Mouse (Mus musculus): ENCODE measurements around the gene Gab1. TPM values are rescaled to one million over a fixed set of nuclear protein-coding genes. Genes with fewer than 3 reads are reported as not detected.
"Not testable (repeated sequence)": the region's sequence is repeated elsewhere in the genome, so short reads cannot be mapped to it uniquely, and the experiment has no call there.

The Gab1 gene
- polyA plus RNA-seq, 1 experiment from 2014 or later: 13.1 TPM

- Histone ChIP-seq H3K36me3 (no peaks in the 10 kb centered on the region), H3K9ac (no peak overlapping the region), H3K4me2 (no peak overlapping the region), H3K4me1 (peaks cover 6% of the 10 kb centered on the region; the same call in 1 of the 2 replicates), H3K4me3 (no peak overlapping the region), H3K27me3 (replicated peaks) (no peaks in the 10 kb centered on the region), H3K27ac (no peak overlapping the region), H3K9me3 (replicated peaks) (no peaks in the 10 kb centered on the region)
- 0 out of 2 replicates have a peak, but pooled peaks have one; percentile 54 for ATAC-seq
- 29% methylated on average over 9 of the region's 9 CpGs for WGBS (ENCODE audit: insufficient replicate concordance)
Observed at GRCm38 (mm10) chr8:80753017-80753715, 127.2 kb downstream of the Gab1 start.

- Histone ChIP-seq H3K27ac (no peak overlapping the region), H3K27me3 (replicated peaks) (no peaks in the 10 kb centered on the region), H3K4me3 (no peak overlapping the region), H3K36me3 (no peaks in the 10 kb centered on the region), H3K9me3 (replicated peaks) (no peaks in the 10 kb centered on the region), H3K4me1 (peaks cover 6% of the 10 kb centered on the region; the same call in 1 of the 2 replicates), H3K9ac (no peak overlapping the region), H3K4me2 (no peak overlapping the region)
- WGBS (ENCODE audit: insufficient replicate concordance): 39% methylated on average over 7 of the region's 7 CpGs
- ATAC-seq: no peak
Observed at GRCm38 (mm10) chr8:80752429-80752828, 127.9 kb downstream of the Gab1 start.

DNA sequence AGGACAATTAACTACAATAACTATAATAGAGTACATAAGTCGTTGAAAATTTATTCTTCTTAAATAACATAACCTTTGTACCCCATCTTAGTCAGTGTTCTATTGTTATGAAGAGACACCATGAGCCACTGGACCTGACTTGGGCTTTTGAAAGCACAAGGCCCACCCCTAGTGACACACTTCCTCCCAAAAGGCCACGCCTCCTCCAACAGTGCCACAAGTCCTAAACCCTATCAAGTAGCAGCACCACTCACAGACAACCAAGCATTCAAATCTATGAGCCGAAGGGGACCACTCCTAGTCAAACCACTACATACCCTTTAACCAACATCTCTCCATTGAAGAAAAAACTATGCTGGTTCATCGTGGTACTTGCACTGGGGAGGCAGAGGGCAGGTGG lies 131.2 kb downstream of the Gab1 start:
- peak; percentile 30; the same call in 1 of the 2 replicates for ATAC-seq
- H3K36me3 ChIP-seq: no peaks in the 10 kb centered on the region
- no peaks in the 10 kb centered on the region for H3K27me3 ChIP-seq (replicated peaks)
- H3K4me3 ChIP-seq: no peak overlapping the region
- H3K9me3 ChIP-seq (replicated peaks): no peaks in the 10 kb centered on the region
- 63% methylated on average over 4 of the region's 4 CpGs for WGBS (ENCODE audit: insufficient replicate concordance)
- no peak overlapping the region for H3K27ac ChIP-seq
- H3K4me2 ChIP-seq: no peak overlapping the region
- peaks cover 6% of the 10 kb centered on the region; the same call in 1 of the 2 replicates for H3K4me1 ChIP-seq
- no peak overlapping the region for H3K9ac ChIP-seq

GRCm38 (mm10) chr8:80739932-80740331 lies 140.4 kb downstream of the Gab1 start:
- WGBS (ENCODE audit: insufficient replicate concordance): 11% methylated on average over 14 of the region's 14 CpGs
- H3K9ac ChIP-seq: peak overlapping the region; percentile 80
- peaks cover 26% of the 10 kb centered on the region for H3K4me1 ChIP-seq
- H3K4me3 ChIP-seq: peak overlapping the region; percentile 89
- ATAC-seq: peak; percentile 59
- peak overlapping the region; percentile 85 for H3K4me2 ChIP-seq
- peaks cover 13% of the 10 kb centered on the region for H3K36me3 ChIP-seq
- H3K9me3 ChIP-seq (replicated peaks): no peaks in the 10 kb centered on the region
- no peaks in the 10 kb centered on the region for H3K27me3 ChIP-seq (replicated peaks)
- H3K27ac ChIP-seq: peak overlapping the region; percentile 96

DNA sequence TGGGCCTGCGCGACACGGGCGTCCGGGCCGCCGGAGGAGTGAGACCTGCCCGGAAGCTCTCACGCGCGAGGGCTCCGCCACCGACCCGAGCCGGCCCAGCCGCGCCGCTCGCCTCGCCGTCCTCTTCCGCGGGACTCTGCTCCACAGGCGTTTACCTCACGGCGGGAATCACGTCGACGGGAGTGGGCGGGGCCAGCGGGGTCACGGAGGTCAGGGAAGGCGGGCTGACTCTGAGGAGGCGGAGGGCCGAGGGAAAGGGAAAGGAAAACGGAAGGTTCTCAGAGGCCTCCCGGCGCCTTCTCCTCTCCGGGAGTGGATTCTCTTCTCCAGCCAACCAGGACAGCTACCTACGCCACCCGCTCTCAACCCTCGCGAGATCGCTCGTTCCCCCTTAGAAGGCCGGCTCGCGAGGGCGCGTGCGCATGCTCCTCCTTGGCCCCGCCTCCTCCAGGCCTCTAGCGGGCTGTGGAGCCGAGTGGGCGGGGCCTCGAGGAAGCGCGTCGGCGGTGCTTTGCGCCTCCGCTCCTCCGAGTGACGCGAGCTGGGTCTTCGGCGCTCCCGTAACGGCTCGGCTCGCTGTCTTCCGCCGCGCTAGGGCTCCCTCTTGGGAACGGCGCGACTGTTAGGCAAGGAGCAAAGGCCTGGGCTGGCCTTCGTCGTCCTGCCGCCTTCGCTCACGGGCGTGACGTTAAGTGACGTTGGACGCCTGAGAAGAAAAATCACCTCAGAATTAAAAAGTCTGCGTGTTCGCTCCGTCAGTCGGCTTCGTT lies 141.0 kb downstream of the Gab1 start, which contains the start of gene Smarca5:
Smarca5 (minus strand) TSS at position 343 of the 770 bp plus-strand sequence.
- H3K27ac ChIP-seq: peak within 1 kb of the TSS; percentile 96
- ATAC-seq: peak; percentile 98
- peak within 1 kb of the TSS; percentile 98 for H3K9ac ChIP-seq
- H3K27me3 ChIP-seq (replicated peaks); H3K9me3 ChIP-seq (replicated peaks): not testable (repeated sequence)
- peaks cover 19% of the 10 kb centered on the region for H3K36me3 ChIP-seq
- peaks cover 26% of the 10 kb centered on the region for H3K4me1 ChIP-seq
- H3K4me2 ChIP-seq: peak within 1 kb of the TSS; percentile 93
- H3K4me3 ChIP-seq: peak within 1 kb of the TSS; percentile 89
- 0% methylated on average over 90 of the region's 91 CpGs for WGBS (ENCODE audit: insufficient replicate concordance)

DNA sequence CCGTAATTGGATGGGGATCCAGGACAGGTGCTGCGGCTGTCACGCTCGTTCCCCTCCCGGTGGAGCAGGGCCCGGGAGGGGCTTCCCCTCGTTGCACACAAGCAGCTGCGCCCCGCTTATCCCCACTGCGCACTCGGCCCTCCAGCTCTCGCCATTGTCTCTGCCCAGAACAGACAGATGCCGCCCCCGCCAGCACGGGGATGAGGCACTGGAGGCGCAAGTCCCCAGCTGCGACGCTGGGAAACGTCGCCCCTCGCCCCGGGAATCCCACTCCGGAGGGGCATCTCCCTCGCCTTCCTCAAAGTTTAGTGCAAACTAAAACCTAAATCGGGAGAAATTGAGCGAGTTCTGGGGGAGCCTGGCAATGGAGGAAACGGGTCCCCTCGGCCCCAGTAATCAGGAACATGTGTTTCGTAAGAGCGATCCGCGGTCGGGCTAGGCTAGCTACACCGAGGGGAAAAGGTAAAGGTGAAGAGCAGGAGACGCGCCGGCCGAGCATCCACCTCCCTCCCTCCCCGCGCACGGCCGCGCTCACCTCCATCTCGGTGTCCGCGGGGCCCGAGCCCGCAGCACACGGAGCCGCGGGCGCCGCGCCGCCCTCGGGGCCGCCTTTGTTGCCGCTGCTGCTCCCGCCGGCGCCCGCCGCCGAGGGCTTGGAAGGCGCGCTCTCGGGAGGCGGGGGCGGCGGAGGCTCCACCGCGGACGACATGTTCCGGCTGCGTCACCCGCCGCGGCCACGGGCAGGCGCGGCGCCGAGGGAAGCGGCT lies 141.7 kb downstream of the Gab1 start:
- WGBS (ENCODE audit: insufficient replicate concordance): under 1% methylated on average over 83 of the region's 84 CpGs
- peaks cover 26% of the 10 kb centered on the region for H3K36me3 ChIP-seq
- peak; percentile 58 for ATAC-seq

GRCm38 (mm10) chr8:80738046-80738387 lies 142.3 kb downstream of the Gab1 start:
- Histone ChIP-seq H3K4me2 (peak overlapping the region; percentile 93), H3K27me3 (replicated peaks) (no peaks in the 10 kb centered on the region), H3K4me1 (peaks cover 26% of the 10 kb centered on the region), H3K4me3 (peak overlapping the region; percentile 89), H3K27ac (peak overlapping the region; percentile 96), H3K9me3 (replicated peaks) (no peaks in the 10 kb centered on the region), H3K9ac (peak overlapping the region; percentile 98), H3K36me3 (peaks cover 30% of the 10 kb centered on the region)
- WGBS (ENCODE audit: insufficient replicate concordance): 2% methylated on average over 5 of the region's 5 CpGs
- ATAC-seq: no peak

More for the DNA sequence above, 141.7 kb downstream of the Gab1 start:
- H3K9ac ChIP-seq: peak overlapping the region; percentile 98
- peaks cover 26% of the 10 kb centered on the region for H3K4me1 ChIP-seq
- peak overlapping the region; percentile 89 for H3K4me3 ChIP-seq
- H3K27ac ChIP-seq: peak overlapping the region; percentile 96
- H3K9me3 ChIP-seq (replicated peaks): no peaks in the 10 kb centered on the region
- H3K4me2 ChIP-seq: peak overlapping the region; percentile 93
- no peaks in the 10 kb centered on the region for H3K27me3 ChIP-seq (replicated peaks)

DNA sequence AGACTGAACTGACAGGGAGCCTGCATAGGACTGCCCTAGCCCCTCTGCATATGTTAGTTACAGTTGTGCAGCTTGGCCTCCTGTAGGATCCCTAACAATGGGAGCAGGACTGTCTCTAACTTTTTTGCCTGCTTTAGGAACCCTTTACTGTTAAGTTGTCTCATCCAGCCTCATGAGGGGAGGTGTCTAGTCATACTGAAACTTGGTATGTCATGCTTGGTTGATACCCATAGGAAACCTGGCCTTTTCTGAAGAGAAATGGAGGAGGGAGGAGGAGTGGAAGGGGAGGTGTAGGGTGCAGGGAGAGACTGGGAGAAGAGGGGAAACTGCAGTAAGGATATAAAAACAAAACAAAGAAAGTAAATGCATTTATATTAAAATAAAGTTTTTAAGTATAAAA lies 148.0 kb downstream of the Gab1 start:
- H3K9me3 ChIP-seq (replicated peaks): no peaks in the 10 kb centered on the region
- H3K4me3 ChIP-seq: no peak overlapping the region
- H3K27ac ChIP-seq: no peak overlapping the region
- no peak overlapping the region for H3K4me2 ChIP-seq
- H3K36me3 ChIP-seq: peaks cover 80% of the 10 kb centered on the region
- peaks cover 9% of the 10 kb centered on the region for H3K4me1 ChIP-seq
- H3K9ac ChIP-seq: no peak overlapping the region
- ATAC-seq: no peak
- H3K27me3 ChIP-seq (replicated peaks): no peaks in the 10 kb centered on the region

DNA sequence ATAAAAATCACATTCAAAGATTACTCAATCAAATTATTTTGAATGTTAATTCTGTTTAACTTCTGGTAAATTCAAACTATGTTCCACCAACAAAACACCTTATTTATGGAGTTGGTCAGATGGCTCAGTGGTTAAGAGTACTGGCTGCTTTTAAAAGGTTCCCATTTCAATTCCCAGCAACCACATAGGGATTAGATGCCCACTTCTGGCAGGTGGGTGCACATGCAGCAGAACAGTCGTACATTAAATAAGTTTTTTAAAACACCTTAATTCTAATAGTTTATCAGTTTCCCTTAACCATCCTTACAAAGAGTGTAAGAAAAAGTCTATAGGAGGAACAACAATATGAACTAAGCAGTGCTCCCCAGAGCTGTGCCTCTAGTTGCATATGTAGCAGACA lies 165.9 kb downstream of the Gab1 start:
- H3K9me3 ChIP-seq (replicated peaks): no peaks in the 10 kb centered on the region
- no peak for ATAC-seq
- H3K4me1 ChIP-seq: no peaks in the 10 kb centered on the region
- H3K27me3 ChIP-seq (replicated peaks): no peaks in the 10 kb centered on the region
- H3K27ac ChIP-seq: no peak overlapping the region
- no peak overlapping the region for H3K4me3 ChIP-seq
- no peak overlapping the region for H3K4me2 ChIP-seq
- WGBS (ENCODE audit: insufficient replicate concordance): 81% methylated on average over 1 of the region's 1 CpGs
- H3K9ac ChIP-seq: no peak overlapping the region
- H3K36me3 ChIP-seq: peaks cover 85% of the 10 kb centered on the region

All from liver, embryonic 12.5 days (tissue).